Mouse (Mus musculus): ENCODE results near the gene Abcg1.

The Abcg1 gene

DNA sequence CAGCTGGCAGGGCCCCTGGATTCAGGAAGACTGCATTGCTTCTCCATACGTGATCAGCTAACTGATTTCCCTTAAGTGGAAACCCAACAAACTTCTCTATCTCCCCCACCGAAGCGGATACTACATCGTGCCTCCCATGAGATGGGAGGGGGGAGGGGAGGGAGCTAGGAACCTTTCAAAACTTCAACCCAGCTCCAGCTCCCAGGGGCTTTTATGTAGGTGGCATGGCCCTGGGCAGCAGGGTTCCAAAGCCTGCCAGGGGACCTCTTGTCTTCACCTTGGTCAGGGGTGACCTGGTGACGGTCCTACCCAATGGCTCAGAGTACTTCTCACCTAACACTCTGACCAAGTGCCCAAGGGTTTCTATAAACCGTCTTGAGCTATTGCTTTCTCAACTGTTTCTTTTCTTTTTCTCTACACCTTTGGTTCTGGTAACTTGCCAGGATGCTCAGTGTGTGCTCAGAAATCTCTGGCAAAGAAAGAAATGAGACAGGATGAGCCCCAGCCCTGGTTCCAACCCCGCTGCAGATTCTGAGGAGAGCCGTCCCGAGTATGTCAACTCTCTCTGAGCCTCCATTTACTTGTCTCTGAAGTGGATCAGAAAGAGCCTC, 71.3 kb downstream of the Abcg1 start:
- DNase-seq (ENCODE audit: low spot score in 2 of 2): no peak

DNA sequence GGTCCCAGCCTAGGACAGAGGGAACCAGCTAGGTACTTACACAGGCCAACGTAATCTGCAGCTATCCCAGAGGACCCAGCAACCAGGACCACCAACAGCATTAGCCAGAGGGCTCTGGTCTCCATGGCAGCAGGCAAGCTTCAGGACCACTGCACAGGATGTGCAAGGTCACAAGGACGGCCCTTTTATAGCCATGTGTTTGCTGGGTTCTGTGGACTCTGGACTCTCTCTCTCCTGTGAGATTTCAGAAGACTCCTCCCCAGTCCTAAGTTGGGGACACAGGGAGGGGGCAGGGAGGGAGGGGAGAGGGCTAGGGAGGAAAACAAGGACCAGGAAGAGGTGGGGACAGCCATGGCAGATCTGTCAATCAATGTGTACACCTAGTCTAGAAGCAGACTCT, 72.0 kb downstream of the Abcg1 start, which contains the start of gene Tff3:
Gene Tff3 (minus strand): TSS at position 195 of the 400 bp plus-strand sequence.
- no peak for DNase-seq (ENCODE audit: low spot score in 2 of 2)

DNA sequence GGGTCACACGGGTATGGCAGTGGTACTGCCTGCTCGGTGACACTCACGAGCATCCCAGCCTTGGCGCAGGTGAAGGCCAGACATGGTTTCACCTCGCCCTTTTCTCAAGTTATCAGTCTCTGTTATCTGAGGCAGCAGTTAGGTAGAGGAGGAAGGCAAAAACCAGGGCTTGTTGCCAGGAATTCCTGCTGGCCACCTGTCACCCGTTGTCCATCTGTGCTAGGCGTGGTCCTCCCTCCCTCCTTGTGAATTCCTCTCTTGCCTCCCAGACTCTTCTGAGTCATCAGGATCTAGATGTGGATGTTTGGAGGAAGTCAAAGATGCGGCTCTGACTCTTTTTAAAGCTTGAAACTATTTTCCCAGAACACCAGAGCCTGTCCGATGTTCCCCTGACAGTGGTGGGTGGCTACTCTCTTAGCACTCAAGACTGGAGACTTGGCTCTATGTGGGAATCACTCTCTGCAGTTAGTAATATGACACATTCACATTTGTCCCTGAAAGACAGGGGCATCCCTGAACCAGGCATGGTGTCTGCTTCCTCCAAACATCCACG, 73.9 kb downstream of the Abcg1 start:
- DNase-seq (ENCODE audit: low spot score in 2 of 2): no peak

DNA sequence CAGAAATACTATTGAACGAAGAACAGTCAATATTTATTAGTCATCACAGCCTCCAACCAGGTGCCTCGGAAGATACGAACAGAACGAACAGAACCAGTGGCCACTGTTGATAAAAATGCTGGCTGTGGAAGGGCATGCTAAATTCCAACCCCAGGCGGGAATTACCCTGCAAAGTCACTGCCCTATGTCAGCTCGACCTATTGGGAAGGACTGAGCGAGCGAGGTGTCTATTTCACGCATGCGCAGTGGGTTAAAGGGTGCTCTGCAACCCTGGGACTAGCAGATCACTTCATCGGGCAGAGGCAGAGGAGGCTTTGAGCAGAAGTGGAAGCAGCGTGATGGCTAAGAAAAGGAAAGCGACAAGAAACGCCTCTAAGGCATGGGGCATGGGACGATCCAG, 76.3 kb downstream of the Abcg1 start:
- no peak for DNase-seq (ENCODE audit: low spot score in 2 of 2)

DNA sequence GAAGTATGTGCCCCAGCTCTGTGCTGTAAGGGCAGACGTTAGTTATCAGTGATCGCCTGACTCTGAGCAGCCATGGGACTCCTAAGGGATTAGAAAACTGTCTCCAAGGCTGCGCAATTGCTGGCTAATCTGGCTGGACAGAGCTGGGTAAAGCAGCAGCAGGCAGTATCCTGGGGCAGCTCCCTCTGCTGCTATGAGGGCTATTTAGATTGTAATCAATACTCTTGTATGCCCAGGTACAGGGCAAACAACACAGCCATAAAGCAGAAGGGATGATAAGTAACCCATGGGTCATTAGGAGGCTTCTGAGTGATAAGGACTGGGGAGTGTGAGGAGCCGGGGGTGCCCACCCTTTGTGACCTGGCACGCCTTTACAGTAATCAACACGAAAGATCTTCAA, 77.4 kb downstream of the Abcg1 start:
- no peak for DNase-seq (ENCODE audit: low spot score in 2 of 2)

DNA sequence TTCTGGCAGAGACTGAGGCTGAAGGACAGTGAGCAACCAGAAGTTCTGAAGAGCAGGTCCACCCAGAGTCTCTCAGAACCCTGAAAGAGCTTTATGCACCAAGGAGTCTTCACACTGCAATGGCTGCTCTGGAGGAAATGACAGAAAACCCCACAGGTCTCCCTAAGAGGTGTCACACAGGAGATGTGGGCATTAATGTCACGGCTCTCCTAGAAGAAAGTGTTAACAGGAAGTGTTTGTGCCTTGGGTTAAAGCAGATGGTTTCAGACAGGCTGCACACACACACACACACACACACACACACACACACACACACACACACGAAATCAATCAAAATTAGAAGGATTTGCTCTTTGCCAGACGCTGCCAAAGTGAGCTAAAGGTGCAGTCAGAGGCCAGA, 78.8 kb downstream of the Abcg1 start:
- DNase-seq (ENCODE audit: low spot score in 2 of 2): no peak

DNA sequence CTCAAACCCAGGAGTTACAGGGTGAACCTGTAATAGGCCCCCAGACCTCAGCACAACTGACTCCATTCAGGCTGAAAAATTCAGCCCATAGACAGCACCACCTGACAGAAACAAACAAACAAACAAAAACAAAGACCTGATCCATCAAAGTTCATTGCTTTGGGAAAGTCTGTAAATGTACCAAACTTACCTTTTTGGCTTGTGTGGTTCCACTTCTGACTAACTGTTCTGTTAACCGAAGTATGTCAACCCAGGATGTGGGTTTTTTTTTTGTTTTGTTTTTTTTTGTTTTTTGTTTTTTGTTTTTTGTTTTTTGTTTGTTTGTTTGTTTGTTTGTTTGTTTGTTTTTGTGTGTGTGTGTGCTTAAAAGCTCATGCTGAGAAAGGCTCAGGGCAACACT, 79.3 kb downstream of the Abcg1 start:
- no peak for DNase-seq (ENCODE audit: low spot score in 2 of 2)

DNA sequence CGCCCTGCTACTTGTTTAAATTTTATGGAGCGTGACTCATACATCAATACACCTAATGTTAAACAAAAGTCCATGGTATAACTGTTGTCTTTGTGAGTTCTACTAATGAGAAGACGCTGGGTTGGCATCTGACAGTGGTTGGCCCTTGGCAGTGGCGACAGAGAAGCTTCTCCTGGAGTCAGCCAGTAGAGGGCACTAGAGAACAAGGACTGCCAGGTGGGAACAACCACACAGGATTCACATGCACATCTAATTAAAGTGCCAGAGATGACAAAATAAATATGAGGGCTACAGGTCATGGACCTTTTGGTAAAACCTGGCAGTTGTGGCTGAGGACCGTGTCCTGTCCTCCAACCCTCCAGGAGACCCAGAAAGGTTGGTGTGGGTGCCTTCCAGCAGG, 80.9 kb downstream of the Abcg1 start:
- DNase-seq (ENCODE audit: low spot score in 2 of 2): peak in 1 of 2 experiments; percentile 45

DNA sequence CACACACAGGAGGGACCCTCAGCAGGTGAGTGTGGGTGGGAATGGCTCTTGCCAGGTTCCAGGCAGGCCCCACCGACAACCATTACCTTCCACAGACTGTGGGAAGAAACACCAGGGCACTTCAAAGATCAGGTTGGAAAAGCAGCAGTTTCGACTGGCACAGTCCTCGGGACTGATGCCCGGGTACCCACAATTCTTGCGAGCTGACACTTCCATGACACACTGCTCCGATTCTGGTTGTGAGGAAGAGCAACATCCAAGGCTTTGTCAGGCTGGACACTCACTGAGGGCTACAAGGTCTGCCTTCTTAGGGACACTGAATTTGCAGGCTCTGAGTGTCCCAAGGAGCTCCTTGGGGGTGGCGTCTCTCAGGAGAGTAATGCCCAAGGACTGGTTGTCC, 84.6 kb downstream of the Abcg1 start:
- no peak for DNase-seq (ENCODE audit: low spot score in 2 of 2)

DNA sequence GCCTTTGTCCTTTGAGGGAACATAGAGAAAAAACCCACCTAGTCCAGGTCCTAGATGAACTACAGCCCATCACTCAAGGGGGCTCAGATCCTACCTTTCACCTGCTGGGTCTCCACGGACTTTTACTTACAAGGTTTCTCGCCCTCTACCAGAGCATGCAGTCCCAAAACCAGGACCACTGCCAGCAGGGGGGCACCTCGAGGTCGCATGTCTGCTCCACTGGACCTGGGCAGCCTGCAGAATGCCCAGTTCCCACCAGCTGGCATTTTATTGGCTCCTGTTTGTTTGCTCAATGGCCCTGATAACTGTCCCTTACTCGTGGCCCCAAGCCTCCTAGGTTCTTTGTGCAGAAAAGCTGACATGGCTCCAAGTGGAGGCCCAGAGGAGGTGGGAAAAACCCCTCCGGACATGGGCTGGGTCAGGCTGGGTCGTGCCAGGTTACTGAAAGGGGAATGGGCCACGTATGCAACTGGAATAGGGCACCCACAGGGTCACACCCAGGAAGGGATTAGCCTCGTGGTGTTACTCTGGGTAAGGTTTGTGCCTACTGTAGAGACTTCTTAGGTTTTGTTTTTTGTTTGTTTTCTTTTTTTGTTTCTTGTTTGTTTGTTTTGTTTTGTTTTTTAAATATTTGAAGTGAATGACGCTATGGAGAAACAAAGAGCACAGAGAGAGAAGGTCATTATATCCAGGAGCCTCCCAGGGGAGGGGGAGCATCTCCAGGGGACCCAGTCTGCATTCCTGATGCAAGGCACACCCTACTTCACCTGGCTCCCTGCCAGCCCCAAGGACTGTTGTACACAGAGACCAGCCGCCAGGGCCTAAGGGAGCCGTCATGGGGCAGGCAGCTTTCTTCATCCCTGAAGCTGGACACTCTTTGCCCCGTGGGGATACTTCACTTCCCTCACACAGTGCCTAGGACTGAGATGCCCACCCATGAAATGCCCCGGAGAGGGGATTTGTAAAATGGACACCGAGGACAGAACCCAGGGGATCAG, 86.9 kb downstream of the Abcg1 start, which contains the start of gene Tff2:
Gene Tff2 (minus strand): TSS at position 243 of the 998 bp plus-strand sequence.
- DNase-seq (ENCODE audit: low spot score in 2 of 2): no peak

DNA sequence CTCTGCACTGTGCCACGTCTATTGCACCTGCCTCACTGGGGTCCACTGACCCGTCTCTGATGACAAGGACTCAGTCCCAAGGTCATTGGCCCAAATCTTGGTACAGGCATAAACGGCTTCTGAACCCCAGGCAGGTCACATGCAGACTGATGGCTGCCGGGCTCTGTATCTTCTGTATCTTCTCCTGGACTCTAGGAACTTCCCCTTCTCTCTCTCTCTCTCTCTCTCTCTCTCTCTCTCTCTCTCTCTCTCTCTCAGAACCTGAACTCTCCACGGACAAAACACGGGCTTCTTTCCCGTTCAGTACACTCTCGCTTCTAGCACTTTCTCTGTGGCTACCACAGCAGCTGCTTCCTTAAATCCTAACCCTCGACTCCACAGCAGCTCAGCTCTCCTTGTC, 88.5 kb downstream of the Abcg1 start:
- DNase-seq (ENCODE audit: low spot score in 2 of 2): no peak

DNA sequence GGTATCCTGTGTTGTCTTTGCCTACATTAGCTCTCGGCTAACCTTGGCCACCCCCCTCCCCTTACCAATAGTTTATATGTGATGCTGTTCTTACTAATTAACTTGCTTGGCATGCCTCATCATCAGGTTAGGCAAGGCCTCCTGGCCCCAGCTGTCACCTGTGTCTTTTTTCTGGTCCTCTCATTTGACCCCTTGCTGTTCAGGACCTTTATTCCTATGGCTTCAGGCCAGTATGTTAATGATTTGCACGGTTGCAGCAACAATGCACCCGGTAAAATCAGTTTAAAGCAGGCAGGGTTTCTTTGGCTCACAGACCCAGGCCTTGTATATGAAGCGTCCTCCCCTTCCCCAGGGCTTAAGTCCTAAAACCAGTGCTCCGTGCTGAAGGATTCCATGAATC, 95.0 kb downstream of the Abcg1 start:
- no peak for DNase-seq (ENCODE audit: low spot score in 2 of 2)

DNA sequence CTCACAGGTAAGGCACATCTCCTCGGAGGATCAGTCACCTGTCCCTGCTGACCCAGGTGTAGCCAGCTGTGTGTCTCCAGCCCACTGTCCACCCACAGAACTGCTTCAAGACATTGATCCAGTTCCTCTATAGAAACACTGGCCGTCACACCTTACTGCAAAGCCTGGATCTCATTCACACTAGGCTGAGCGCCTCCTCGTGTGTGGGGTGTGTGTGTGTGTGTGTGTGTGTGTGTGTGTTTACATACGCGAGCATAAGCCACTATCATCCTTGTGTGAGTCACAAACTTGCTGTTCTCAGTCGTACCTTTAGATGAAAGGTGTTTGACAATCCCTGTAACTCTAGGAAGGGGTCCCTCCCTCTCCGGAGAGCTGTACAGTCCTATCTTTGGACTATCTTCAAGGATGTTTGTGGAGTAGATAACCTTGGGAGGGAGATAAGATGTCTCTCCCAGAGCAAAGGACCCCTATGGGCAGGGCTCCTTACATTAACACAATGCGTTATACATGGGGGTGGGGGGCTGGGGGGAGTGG, 95.6 kb downstream of the Abcg1 start:
- DNase-seq (ENCODE audit: low spot score in 2 of 2): no peak

DNA sequence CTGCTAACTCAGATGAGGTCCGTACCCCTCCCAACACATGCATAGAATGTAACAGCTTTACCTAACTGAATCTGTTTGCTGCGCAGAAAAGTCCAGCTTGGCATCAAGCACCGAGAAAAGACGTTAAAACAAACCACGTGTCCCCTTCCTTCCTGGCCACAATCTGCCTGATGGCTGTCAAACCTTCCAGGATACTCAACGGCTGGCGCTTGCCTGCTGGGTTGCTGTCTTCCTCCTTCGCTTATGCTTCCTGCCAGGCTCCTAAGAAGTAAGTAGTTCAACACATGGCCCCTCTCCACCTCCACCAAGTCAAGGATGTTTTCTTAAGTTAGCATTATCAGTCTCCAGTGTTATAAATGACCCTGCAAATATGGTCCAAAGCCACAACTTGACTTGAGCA, 96.3 kb downstream of the Abcg1 start:
- DNase-seq (ENCODE audit: low spot score in 2 of 2): no peak

DNA sequence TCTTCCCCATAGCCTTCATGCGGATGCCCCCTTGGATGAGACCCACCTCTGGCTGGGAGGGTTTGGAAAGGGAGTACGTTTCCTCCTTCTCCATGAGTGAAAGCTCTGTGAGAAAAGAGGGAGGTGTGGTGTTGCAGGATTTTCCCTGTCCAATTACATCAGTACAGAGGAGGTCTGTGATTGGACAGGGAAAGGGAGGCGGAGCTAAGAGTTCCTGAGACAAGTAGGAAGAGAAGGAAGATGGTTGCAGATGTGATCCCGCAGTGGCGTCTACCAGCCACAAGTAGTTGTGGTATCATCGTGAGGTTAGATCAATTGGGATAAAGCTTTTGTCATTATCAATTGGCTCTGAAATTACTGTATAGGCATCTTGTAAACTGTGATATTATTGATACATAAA, 100.4 kb downstream of the Abcg1 start:
- no peak for DNase-seq (ENCODE audit: low spot score in 2 of 2)

DNA sequence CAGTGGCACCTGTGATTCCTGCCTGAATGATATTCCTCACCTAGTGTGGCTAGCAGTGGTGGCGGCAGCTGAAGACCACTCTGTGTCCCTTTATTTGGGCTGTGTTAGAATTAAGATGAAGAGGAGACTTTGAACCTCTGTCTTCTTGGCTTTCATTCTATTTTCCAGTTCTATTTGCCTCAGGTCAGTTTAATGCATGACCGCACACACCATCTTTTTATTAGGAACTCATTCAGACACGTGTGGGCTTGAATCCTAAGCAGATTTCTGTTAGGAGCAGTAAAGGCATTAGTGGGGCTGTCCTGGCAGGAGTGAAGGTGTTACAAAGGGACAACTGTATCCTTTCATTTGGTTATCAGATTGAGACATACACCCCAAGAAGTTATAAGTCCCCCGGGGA, 102.8 kb downstream of the Abcg1 start:
- no peak for DNase-seq (ENCODE audit: low spot score in 2 of 2)

DNA sequence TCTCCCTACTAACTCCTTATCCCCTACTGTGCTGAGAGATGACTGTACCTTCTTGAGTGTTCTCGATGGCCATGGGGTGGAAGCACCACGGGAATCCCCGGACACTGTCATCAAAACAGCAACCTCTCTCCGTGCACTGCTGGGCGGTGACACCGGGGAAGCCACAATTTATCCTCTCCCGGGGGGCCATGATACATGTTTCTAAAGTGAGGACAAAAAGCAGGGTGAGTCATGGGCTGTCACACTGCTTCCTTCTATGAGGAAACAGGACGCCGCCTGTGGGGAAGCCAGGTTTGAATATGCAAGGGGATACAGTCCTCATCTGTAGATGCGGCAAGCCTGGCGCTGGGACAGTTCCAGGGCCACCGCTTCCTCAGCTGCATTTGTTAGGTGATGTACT, 105.1 kb downstream of the Abcg1 start:
- no peak for DNase-seq (ENCODE audit: low spot score in 2 of 2)

DNA sequence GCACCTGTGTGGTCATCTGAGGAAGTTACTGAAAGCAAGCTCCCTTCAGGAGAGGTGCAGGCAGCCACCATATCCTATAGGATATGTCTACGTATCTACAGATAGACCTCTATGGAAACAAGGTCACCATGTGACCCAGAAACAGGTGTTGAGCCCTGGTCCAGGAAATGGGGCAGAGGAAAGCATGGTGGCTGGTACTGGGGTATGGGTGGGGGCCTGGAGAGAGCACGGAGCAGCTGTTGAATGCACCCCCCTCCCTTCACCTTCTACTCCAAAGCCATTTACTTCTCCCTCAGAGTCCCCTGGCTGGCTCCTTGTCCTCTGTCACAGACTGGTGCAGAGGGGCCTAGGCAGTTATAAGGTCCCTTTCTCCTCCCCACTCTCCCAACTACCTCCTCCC, 106.3 kb downstream of the Abcg1 start:
- DNase-seq (ENCODE audit: low spot score in 2 of 2): no peak

DNA sequence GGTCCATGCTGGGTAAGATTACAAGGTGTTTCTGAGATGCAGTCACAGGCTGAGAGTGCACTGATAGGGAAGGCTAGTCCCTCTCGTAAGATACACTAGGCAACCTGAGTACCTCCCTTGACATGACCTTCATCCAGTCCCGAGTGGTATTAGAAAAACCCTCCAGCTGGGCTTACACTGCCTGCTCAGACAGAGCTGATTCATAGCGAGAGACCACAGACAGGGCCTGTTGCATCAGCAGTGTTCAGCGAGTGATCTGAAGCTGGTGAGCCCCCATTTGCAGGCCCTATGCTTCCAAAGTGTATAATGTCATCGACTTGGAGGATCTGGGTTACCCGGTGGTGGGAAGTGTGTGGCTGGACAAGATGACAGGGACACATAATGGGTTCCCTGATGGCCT, 107.7 kb downstream of the Abcg1 start, which contains the start of gene Tff1:
Gene Tff1 (minus strand): TSS at position 151 of the 400 bp plus-strand sequence.
- no peak for DNase-seq (ENCODE audit: low spot score in 2 of 2)
